Mouse (Mus musculus): ENCODE results near the gene Ppp1r13l. TPM values are rescaled to one million over a fixed set of nuclear protein-coding genes. Genes with fewer than 3 reads are reported as not detected.

The Ppp1r13l gene
- total RNA-seq (2012; rRNA removed) (1.0 and 1.5 TPM in 2 replicates), polyA plus RNA-seq (2012; ENCODE audit: insufficient read depth in 1 of 2, insufficient read length in 2 of 2, low read depth in 1 of 2, low replicate concordance in 2 of 2, missing spikeins in 1 of 2) (10 to 100 TPM in 1 of 2 experiments, not detected in 1; 15.9 TPM)

GRCm38 (mm10) chr7:19359299-19359891, at the start of gene Ppp1r13l, which contains the start of gene Cd3eap:
Ppp1r13l (plus strand) TSS chr7:19359749.
Cd3eap (minus strand) TSS chr7:19359483.
- peak; percentile 95 for DNase-seq (ENCODE audit: low read depth, low spot score)
- peaks cover 10% of the 10 kb centered on the region for H3K79me2 ChIP-seq (ENCODE audit: control insufficient read depth, insufficient read depth, low read length, poor library complexity)
- 0 out of 4 replicates have a peak, but pooled peaks cover 0 to 2% of the 10 kb centered on the region in 2 experiments for H3K36me3 ChIP-seq (ENCODE audit: control insufficient read depth in 1 of 2, insufficient read depth in 2 of 2, low read length in 2 of 2)
- peak within 1 kb of the TSS; percentile 58 to 66 for H3K4me3 ChIP-seq (ENCODE audit: control insufficient read depth in 1 of 2, insufficient read depth in 1 of 2, low read depth in 2 of 2, low read length in 2 of 2)
- H3K27me3 ChIP-seq (ENCODE audit: control insufficient read depth in 1 of 2, insufficient read depth in 2 of 2, low read length in 2 of 2) = no peaks in the 10 kb centered on the region
- peak within 1 kb of the TSS; percentile 75 for H3K27ac ChIP-seq (ENCODE audit: control insufficient read depth, low read depth, low read length)
- H3K9ac ChIP-seq (ENCODE audit: control insufficient read depth, low read depth, low read length, poor library complexity, severe bottlenecking) = peak within 1 kb of the TSS; percentile 75
- peaks cover 0 to 13% of the 10 kb centered on the region in 2 experiments; a peak in 2 of 4 replicates for H3K4me1 ChIP-seq (ENCODE audit: control insufficient read depth in 1 of 2, insufficient read depth in 2 of 2, low read length in 2 of 2)
- H3K9me3 ChIP-seq (replicated peaks; ENCODE audit: insufficient read depth, low read length) = no peaks in the 10 kb centered on the region
- TF ChIP-seq MXI1 (IDR thresholded peaks at IDR 0.05; ENCODE audit: low read depth, low read length) = peak; percentile 99
- TF ChIP-seq TAL1 (IDR thresholded peaks at IDR 0.05; ENCODE audit: low read length) = no peak
- no peak for TF ChIP-seq E2F4 (IDR thresholded peaks at IDR 0.05; ENCODE audit: borderline replicate concordance, low read depth, low read length)
- TF ChIP-seq ZC3H11A (IDR thresholded peaks at IDR 0.05; ENCODE audit: low read depth, low read length) = no peak
- peak; percentile 52; the same call in 1 of the 2 replicates for TF ChIP-seq MAZ (IDR thresholded peaks at IDR 0.05; ENCODE audit: low read depth, low read length)
- TF ChIP-seq MEF2A (IDR thresholded peaks at IDR 0.05; ENCODE audit: extremely low read depth, insufficient replicate concordance, low read depth, low read length, poor library complexity, severe bottlenecking) = no peak
- no peak for TF ChIP-seq BHLHE40 (IDR thresholded peaks at IDR 0.05; ENCODE audit: borderline replicate concordance, low read depth, low read length)
- TF ChIP-seq POLR2AphosphoS2 (IDR thresholded peaks at IDR 0.05; ENCODE audit: low read length) = no peak
- peak; percentile 83 for TF ChIP-seq USF1 (IDR thresholded peaks at IDR 0.05; ENCODE audit: low read depth, low read length)
- peak; percentile 99 for TF ChIP-seq SIN3A (IDR thresholded peaks at IDR 0.05; ENCODE audit: low read length)
- TF ChIP-seq POLR2AphosphoS5 (IDR thresholded peaks at IDR 0.05; ENCODE audit: borderline replicate concordance, low read depth, low read length) = no peak
- no peak for TF ChIP-seq ZNF384 (IDR thresholded peaks at IDR 0.05; ENCODE audit: low read depth, low read length)
- peak; percentile 84 for TF ChIP-seq HCFC1 (IDR thresholded peaks at IDR 0.05; ENCODE audit: low read depth, low read length)
- no peak for TF ChIP-seq RAD21 (IDR thresholded peaks at IDR 0.05; ENCODE audit: low read depth, low read length)
- TF ChIP-seq MYC (IDR thresholded peaks at IDR 0.05; ENCODE audit: low read depth, low read length) = peak; percentile 97
- TF ChIP-seq TBP (IDR thresholded peaks at IDR 0.05; ENCODE audit: low read depth, low read length) = peak; percentile 75
- TF ChIP-seq CTCF (IDR thresholded peaks at IDR 0.05 in 2 of 3, conservative IDR thresholded peaks at IDR 0.05 in 1 of 3; ENCODE audit: control insufficient read depth in 1 of 3, insufficient read depth in 1 of 3, low read depth in 2 of 3, low read length in 3 of 3, poor library complexity in 1 of 3, severe bottlenecking in 1 of 3) = no peak
- peak; percentile 58 for TF ChIP-seq NRF1 (IDR thresholded peaks at IDR 0.05; ENCODE audit: insufficient read depth, low read depth, low read length, poor library complexity, severe bottlenecking)
- 0 out of 4 replicates have a peak, but pooled peaks of 1 of the 2 experiments have one; percentile 24 for TF ChIP-seq EP300 (IDR thresholded peaks at IDR 0.05; ENCODE audit: low read depth in 1 of 2, low read length in 2 of 2)
- no peak for TF ChIP-seq JUND (IDR thresholded peaks at IDR 0.05; ENCODE audit: low read depth, low read length)
- TF ChIP-seq ELF1 (IDR thresholded peaks at IDR 0.05; ENCODE audit: low read depth, low read length) = no peak; the same call in 1 of the 2 replicates
- 0 out of 2 replicates have a peak, but pooled peaks have one; percentile 27 for TF ChIP-seq ETS1 (IDR thresholded peaks at IDR 0.05; ENCODE audit: low read depth, low read length)
- peak; percentile 95 for TF ChIP-seq MAX (IDR thresholded peaks at IDR 0.05; ENCODE audit: low read length)
- TF ChIP-seq KAT2A (conservative IDR thresholded peaks at IDR 0.05; ENCODE audit: low read depth, low read length) = 0 out of 2 replicates have a peak, but pooled peaks have one; percentile 33
- peak; percentile 43 for TF ChIP-seq TCF12 (IDR thresholded peaks at IDR 0.05; ENCODE audit: low read depth, low read length)
- no peak for TF ChIP-seq ZMIZ1 (IDR thresholded peaks at IDR 0.05; ENCODE audit: low read depth, low read length)
- TF ChIP-seq CHD1 (IDR thresholded peaks at IDR 0.05; ENCODE audit: low read depth, low read length) = peak; percentile 100
- TF ChIP-seq GATA1 (IDR thresholded peaks at IDR 0.05; ENCODE audit: low read depth, low read length) = no peak
- TF ChIP-seq ZKSCAN1 (IDR thresholded peaks at IDR 0.05; ENCODE audit: low read depth, low read length) = no peak
- TF ChIP-seq MAFK (IDR thresholded peaks at IDR 0.05; ENCODE audit: borderline replicate concordance, low read depth, low read length) = no peak
- TF ChIP-seq UBTF (IDR thresholded peaks at IDR 0.05; ENCODE audit: borderline replicate concordance, insufficient read depth, low read depth, low read length) = no peak
- TF ChIP-seq MYB (IDR thresholded peaks at IDR 0.05; ENCODE audit: low read depth, low read length) = no peak
- TF ChIP-seq SMC3 (IDR thresholded peaks at IDR 0.05; ENCODE audit: low read depth, low read length) = no peak
- peak; percentile 54 to 62; a peak in 2 of 4 replicates for TF ChIP-seq POLR2A (IDR thresholded peaks at IDR 0.05; ENCODE audit: control insufficient read depth in 1 of 2, insufficient read depth in 1 of 2, low read depth in 1 of 2, low read length in 2 of 2, poor library complexity in 1 of 2)
- peak; percentile 73 for TF ChIP-seq NELFE (IDR thresholded peaks at IDR 0.05; ENCODE audit: low read depth, low read length)
- TF ChIP-seq GABPA (IDR thresholded peaks at IDR 0.05; ENCODE audit: low read depth, low read length) = no peak

Data from MEL (cell line).